Mouse (Mus musculus): ENCODE data around the gene Sri. TPM values are rescaled to one million over a fixed set of nuclear protein-coding genes. Genes with fewer than 3 reads are reported as not detected.
"Not testable (repeated sequence)": the region's sequence is repeated elsewhere in the genome, so short reads cannot be mapped to it uniquely, and the experiment has no call there.

Sri gene
- 134 and 184 TPM in 2 replicates for polyA plus RNA-seq (2011; ENCODE audit: insufficient read length, low read depth, missing spikeins)

GRCm38 (mm10) chr5:8045855-8046254 lies at the start of gene Sri:
Gene Sri, plus strand, starts transcription at chr5:8046078.
- Histone ChIP-seq H3K27ac (ENCODE audit: insufficient read depth, low read length) (no peak within 1 kb of the TSS), H3K4me1 (ENCODE audit: control insufficient read depth, insufficient read depth, low read length) (no peaks in the 10 kb centered on the region), H3K4me3 (ENCODE audit: insufficient read depth, low read length) (no peak within 1 kb of the TSS)
- no peak for TF ChIP-seq CTCF (IDR thresholded peaks at IDR 0.05; ENCODE audit: borderline replicate concordance, insufficient read depth, low read length)
- TF ChIP-seq POLR2A (IDR thresholded peaks at IDR 0.05; ENCODE audit: low read depth, low read length) = no peak

GRCm38 (mm10) chr5:7996401-7997044 lies 49.4 kb upstream of the Sri start:
- H3K27ac ChIP-seq (ENCODE audit: insufficient read depth, low read length) = no peak overlapping the region
- H3K4me3 ChIP-seq (ENCODE audit: insufficient read depth, low read length) = no peak overlapping the region
- H3K4me1 ChIP-seq (ENCODE audit: control insufficient read depth, insufficient read depth, low read length) = no peaks in the 10 kb centered on the region
- TF ChIP-seq CTCF (IDR thresholded peaks at IDR 0.05; ENCODE audit: borderline replicate concordance, insufficient read depth, low read length) = no peak
- no peak for TF ChIP-seq POLR2A (IDR thresholded peaks at IDR 0.05; ENCODE audit: low read depth, low read length)

GRCm38 (mm10) chr5:7997086-7997485 lies 48.8 kb upstream of the Sri start:
- no peak for TF ChIP-seq POLR2A (IDR thresholded peaks at IDR 0.05; ENCODE audit: low read depth, low read length)
- TF ChIP-seq CTCF (IDR thresholded peaks at IDR 0.05; ENCODE audit: borderline replicate concordance, insufficient read depth, low read length) = no peak
- H3K27ac ChIP-seq (ENCODE audit: insufficient read depth, low read length) = no peak overlapping the region
- H3K4me1 ChIP-seq (ENCODE audit: control insufficient read depth, insufficient read depth, low read length) = no peaks in the 10 kb centered on the region

GRCm38 (mm10) chr5:8000466-8000865 lies 45.4 kb upstream of the Sri start:
- H3K27ac ChIP-seq (ENCODE audit: insufficient read depth, low read length) = no peak overlapping the region
- H3K4me3 ChIP-seq (ENCODE audit: insufficient read depth, low read length) = no peak overlapping the region
- H3K4me1 ChIP-seq (ENCODE audit: control insufficient read depth, insufficient read depth, low read length) = no peaks in the 10 kb centered on the region
- TF ChIP-seq POLR2A (IDR thresholded peaks at IDR 0.05; ENCODE audit: low read depth, low read length) = no peak
- TF ChIP-seq CTCF (IDR thresholded peaks at IDR 0.05; ENCODE audit: borderline replicate concordance, insufficient read depth, low read length) = no peak

More at GRCm38 (mm10) chr5:7997086-7997485, 48.8 kb upstream of the Sri start:
- H3K4me3 ChIP-seq (ENCODE audit: insufficient read depth, low read length) = no peak overlapping the region

GRCm38 (mm10) chr5:8002827-8003226 lies 43.1 kb upstream of the Sri start:
- H3K27ac ChIP-seq (ENCODE audit: insufficient read depth, low read length) = no peak overlapping the region
- no peaks in the 10 kb centered on the region for H3K4me1 ChIP-seq (ENCODE audit: control insufficient read depth, insufficient read depth, low read length)
- no peak overlapping the region for H3K4me3 ChIP-seq (ENCODE audit: insufficient read depth, low read length)
- TF ChIP-seq POLR2A (IDR thresholded peaks at IDR 0.05; ENCODE audit: low read depth, low read length) (no peak), CTCF (IDR thresholded peaks at IDR 0.05; ENCODE audit: borderline replicate concordance, insufficient read depth, low read length) (no peak)

- H3K4me3 ChIP-seq (ENCODE audit: insufficient read depth, low read length) = no peak overlapping the region
- H3K4me1 ChIP-seq (ENCODE audit: control insufficient read depth, insufficient read depth, low read length) = no peaks in the 10 kb centered on the region
- TF ChIP-seq CTCF (IDR thresholded peaks at IDR 0.05; ENCODE audit: borderline replicate concordance, insufficient read depth, low read length) (no peak), POLR2A (IDR thresholded peaks at IDR 0.05; ENCODE audit: low read depth, low read length) (no peak)
- H3K27ac ChIP-seq (ENCODE audit: insufficient read depth, low read length) = no peak overlapping the region
These were observed 32.6 kb upstream of the Sri start for GRCm38 (mm10) chr5:8013276-8013675.

- not testable (repeated sequence) for H3K4me1 ChIP-seq (ENCODE audit: control insufficient read depth, insufficient read depth, low read length); H3K27ac ChIP-seq (ENCODE audit: insufficient read depth, low read length); H3K4me3 ChIP-seq (ENCODE audit: insufficient read depth, low read length)
These were observed 11.3 kb upstream of the Sri start for GRCm38 (mm10) chr5:8034596-8034995.

- no peak overlapping the region for H3K4me3 ChIP-seq (ENCODE audit: insufficient read depth, low read length)
- peaks cover 13% of the 10 kb centered on the region for H3K4me1 ChIP-seq (ENCODE audit: control insufficient read depth, insufficient read depth, low read length)
- TF ChIP-seq POLR2A (IDR thresholded peaks at IDR 0.05; ENCODE audit: low read depth, low read length) (no peak), CTCF (IDR thresholded peaks at IDR 0.05; ENCODE audit: borderline replicate concordance, insufficient read depth, low read length) (no peak)
- peak overlapping the region; percentile 71 for H3K27ac ChIP-seq (ENCODE audit: insufficient read depth, low read length)
These were observed 7.9 kb downstream of the Sri start for GRCm38 (mm10) chr5:8053827-8054226.

- TF ChIP-seq POLR2A (IDR thresholded peaks at IDR 0.05; ENCODE audit: low read depth, low read length) (no peak), CTCF (IDR thresholded peaks at IDR 0.05; ENCODE audit: borderline replicate concordance, insufficient read depth, low read length) (no peak)
- peaks cover 13% of the 10 kb centered on the region for H3K4me1 ChIP-seq (ENCODE audit: control insufficient read depth, insufficient read depth, low read length)
- H3K27ac ChIP-seq (ENCODE audit: insufficient read depth, low read length) = peak overlapping the region; percentile 90
- peak overlapping the region; percentile 95 for H3K4me3 ChIP-seq (ENCODE audit: insufficient read depth, low read length)
These were observed 9.8 kb downstream of the Sri start for GRCm38 (mm10) chr5:8055721-8056129.

- Histone ChIP-seq H3K27ac (ENCODE audit: insufficient read depth, low read length) (peak overlapping the region; percentile 90), H3K4me1 (ENCODE audit: control insufficient read depth, insufficient read depth, low read length) (peaks cover 13% of the 10 kb centered on the region)
- TF ChIP-seq POLR2A (IDR thresholded peaks at IDR 0.05; ENCODE audit: low read depth, low read length) = peak; percentile 94
- no peak for TF ChIP-seq CTCF (IDR thresholded peaks at IDR 0.05; ENCODE audit: borderline replicate concordance, insufficient read depth, low read length)
These were observed 10.5 kb downstream of the Sri start for GRCm38 (mm10) chr5:8056141-8057017.

More at GRCm38 (mm10) chr5:8056141-8057017, 10.5 kb downstream of the Sri start:
- H3K4me3 ChIP-seq (ENCODE audit: insufficient read depth, low read length) = peak overlapping the region; percentile 95

Measured in embryonic fibroblast, embryonic 13.5 days (primary cell).